Mouse (Mus musculus) heart, adult 2 months (tissue): Measurements from ENCODE around the gene Fdps.

Source experiments
- CTCF ChIP-seq: fragments of 200-600 bp; IDR thresholded peaks from 2 replicates; pipeline ENCODE4 v1.8.1; 2022; ENCODE audit warnings: antibody characterized with exemption, mild to moderate bottlenecking, moderate library complexity
- EP300 ChIP-seq: fragments of 200-500 bp; IDR thresholded peaks from 2 replicates; pipeline ENCODE4 v1.6.1; 2011; ENCODE audit warnings: low read depth, low read length, control low read depth; ENCODE audit not compliant: insufficient read depth

DNA sequence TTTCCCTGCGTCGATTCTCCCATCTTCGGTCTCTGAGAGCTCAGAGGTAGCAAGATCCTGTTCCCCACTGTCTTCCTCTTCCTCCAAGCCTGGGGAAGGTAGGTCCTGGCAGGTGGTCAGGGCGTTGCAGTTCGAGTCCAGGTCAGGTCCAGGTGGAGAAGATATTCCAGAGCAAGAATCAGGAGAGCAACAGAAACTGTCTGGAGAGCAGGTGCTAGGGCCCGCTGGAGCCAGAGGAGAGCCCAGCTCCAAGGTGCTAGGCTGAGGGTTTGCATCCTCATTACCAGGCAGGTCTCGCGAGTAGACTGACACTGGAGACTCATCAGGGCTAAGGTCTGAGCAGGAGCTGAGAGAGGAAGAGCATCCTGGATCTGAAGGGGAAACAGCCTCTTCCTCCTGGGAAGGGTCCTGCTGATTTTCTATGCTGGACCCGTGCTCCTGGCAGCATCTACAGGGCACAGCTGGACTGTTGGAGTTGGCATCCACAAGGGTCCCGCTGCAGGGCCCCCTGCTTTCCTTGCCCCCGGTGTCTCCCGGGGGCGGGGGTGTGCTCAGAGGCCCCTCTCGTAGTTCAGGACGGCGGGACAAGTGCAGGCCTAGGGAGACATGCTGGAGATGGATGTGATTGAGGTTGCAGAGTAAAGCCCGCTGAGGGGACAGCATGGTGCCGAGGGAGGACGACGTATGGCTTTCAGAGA is 9.8 kb downstream of the Fdps start:
- TF ChIP-seq EP300 = no peak
- TF ChIP-seq CTCF = no peak
